Mouse (Mus musculus) neural tube, embryonic 14.5 days (tissue): Measurements from ENCODE around the gene Ly6g6d. TPM values are rescaled to one million over a fixed set of nuclear protein-coding genes. Genes with fewer than 3 reads are reported as not detected.
A peak's percentile ranks its signal among the peaks of the same experiment; 100 is the strongest.

ENCODE experiments used
- ATAC-seq: fragments of 200-750 bp; cut with Nextera tagmentation; 2 replicates; pipeline ENCODE4 v1.8.0; 2017; ENCODE audit warnings: low read depth, mild to moderate bottlenecking, moderate TSS enrichment, moderate library complexity
- H3K27ac ChIP-seq: fragments of 300-500 bp; sonication (generic); 2 replicates; pipeline ENCODE4 v1.5.1; 2014; ENCODE audit warnings: low read depth, mild to moderate bottlenecking, control low read depth, low read length, moderate library complexity, mixed read lengths
- H3K27me3 ChIP-seq: fragments of 300-500 bp; sonication (generic); 2 replicates; pipeline ENCODE4 v1.6.1; 2014; ENCODE audit warnings: low read length; ENCODE audit not compliant: control insufficient read depth, insufficient read depth
- H3K36me3 ChIP-seq: fragments of 300-500 bp; sonication (generic); 2 replicates; pipeline ENCODE4 v1.6.1; 2014; ENCODE audit warnings: low read length, mixed read lengths; ENCODE audit not compliant: control insufficient read depth, insufficient read depth
- H3K4me1 ChIP-seq: fragments of 300-500 bp; sonication (generic); 2 replicates; pipeline ENCODE4 v1.6.1; 2014; ENCODE audit warnings: low read length; ENCODE audit not compliant: control insufficient read depth, insufficient read depth
- H3K4me2 ChIP-seq: fragments of 300-500 bp; sonication (generic); 2 replicates; pipeline ENCODE4 v1.6.1; 2014; ENCODE audit warnings: mild to moderate bottlenecking, low read depth, low read length, control low read depth
- H3K4me3 ChIP-seq: fragments of 300-500 bp; sonication (generic); 2 replicates; pipeline ENCODE4 v1.5.1; 2014; ENCODE audit warnings: low read depth, low read length, control low read depth, mixed read lengths
- H3K9ac ChIP-seq: fragments of 300-500 bp; sonication (generic); replicated peaks from 2 replicates; pipeline ENCODE4 v1.6.1; 2014; ENCODE audit warnings: low read depth, mild to moderate bottlenecking, control low read depth, low read length, mixed read lengths
- H3K9me3 ChIP-seq: fragments of 300-500 bp; sonication (generic); 2 replicates; pipeline ENCODE4 v1.6.1; 2016; ENCODE audit warnings: low read length; ENCODE audit not compliant: control insufficient read depth
- WGBS: fragments of 180-500 bp; shearing (Covaris S2); extraction: QIAGEN DNeasy Blood & Tissue Kit; methylation state at CpG from one replicate; pipeline ENCODE4 v1.1.7; 2014; 5-methylcytosine and 5-hydroxymethylcytosine counted together
- polyA plus RNA-seq: library from polyadenylated mRNA; unstranded; fragments of >200 nt; fragmentation: Nextera tagmentation; extraction: Ambion mirVana; gene quantifications from 2 replicates; pipeline ENCODE4 v1.2.1, GENCODE M21; 2014

The Ly6g6d gene
- polyA plus RNA-seq, 1 experiment from 2014 or later = 0.84 TPM

DNA sequence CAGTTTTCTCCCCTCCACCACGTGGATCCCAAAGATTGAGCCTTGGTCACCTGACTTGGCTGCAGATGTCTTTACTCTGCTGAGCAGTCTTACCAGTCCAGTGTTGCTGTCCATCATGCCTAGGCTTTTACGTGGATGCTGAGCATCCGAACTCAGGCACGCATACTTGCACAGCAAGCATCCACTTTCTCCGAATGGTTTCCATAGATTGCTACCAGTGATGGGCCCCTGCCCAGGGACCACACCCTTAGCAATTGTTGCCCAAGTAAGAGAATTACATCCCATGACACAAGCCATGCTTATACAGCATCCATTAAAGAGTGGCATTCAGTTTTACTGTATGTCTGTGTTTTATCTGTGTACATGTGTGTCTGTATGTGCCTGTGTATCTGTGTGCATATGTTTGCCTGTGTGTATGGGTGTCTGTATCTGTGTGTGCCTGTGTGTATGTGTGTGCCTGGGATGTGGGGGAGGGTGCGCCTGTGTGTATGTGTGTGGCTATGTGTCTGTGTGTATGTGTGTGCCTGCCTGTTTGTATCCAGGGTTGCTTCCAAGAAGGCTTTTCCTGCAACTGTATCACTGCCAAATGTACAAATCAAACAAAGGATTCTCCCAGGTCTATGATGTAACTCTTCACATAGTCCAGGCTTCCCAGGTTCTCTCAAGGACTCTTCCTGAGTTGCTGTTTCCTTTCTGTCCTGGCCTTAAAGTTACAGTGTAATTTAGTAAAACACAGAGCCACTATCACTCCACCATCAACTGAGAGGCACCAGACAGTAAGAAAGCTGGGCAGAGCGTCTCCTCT lies 22.0 kb downstream of the Ly6g6d start:
- Histone ChIP-seq H3K9me3 (no peaks in the 10 kb centered on the region), H3K36me3 (peaks cover 3% of the 10 kb centered on the region; the same call in 1 of the 2 replicates), H3K27me3 (no peaks in the 10 kb centered on the region), H3K9ac (no peak overlapping the region), H3K4me1 (peaks cover 14% of the 10 kb centered on the region), H3K27ac (no peak overlapping the region), H3K4me3 (no peak overlapping the region), H3K4me2 (no peak overlapping the region)
- ATAC-seq = no peak
- WGBS = 93% methylated on average over 7 of the region's 7 CpGs

DNA sequence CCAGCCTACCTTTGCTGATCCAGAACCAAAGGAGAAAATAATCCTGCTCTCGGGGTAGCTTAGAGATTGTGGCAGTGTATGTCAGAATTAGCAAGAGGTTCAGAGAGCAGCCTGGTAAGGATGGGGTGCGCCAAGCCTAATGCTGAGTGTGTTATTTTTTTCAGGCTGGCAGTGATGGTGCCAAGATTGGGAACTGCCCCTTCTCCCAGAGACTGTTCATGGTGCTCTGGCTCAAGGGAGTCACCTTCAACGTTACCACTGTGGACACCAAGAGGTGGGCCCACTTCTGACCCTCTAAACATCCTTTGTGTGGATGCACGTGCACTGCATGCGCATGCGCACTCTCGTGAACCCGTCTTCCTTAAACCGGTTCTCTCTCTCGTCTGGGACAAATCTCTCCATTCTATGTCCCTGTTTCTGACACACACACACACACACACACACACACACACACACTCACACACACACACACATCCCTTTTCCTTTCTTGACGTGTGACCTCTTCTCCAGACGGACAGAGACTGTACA lies 25.5 kb downstream of the Ly6g6d start:
- H3K27me3 ChIP-seq = no peaks in the 10 kb centered on the region
- H3K4me3 ChIP-seq = peak overlapping the region; percentile 31; the same call in 1 of the 2 replicates
- H3K4me1 ChIP-seq = peaks cover 5% of the 10 kb centered on the region; the same call in 1 of the 2 replicates
- peak overlapping the region; percentile 82 for H3K27ac ChIP-seq
- no peaks in the 10 kb centered on the region for H3K36me3 ChIP-seq
- H3K4me2 ChIP-seq = peak overlapping the region; percentile 38
- 0 out of 2 replicates have a peak overlapping the region, but pooled peaks have one; percentile 4 for H3K9ac ChIP-seq
- WGBS = 78% methylated on average over 12 of the region's 12 CpGs
- no peak for ATAC-seq
- no peaks in the 10 kb centered on the region for H3K9me3 ChIP-seq

DNA sequence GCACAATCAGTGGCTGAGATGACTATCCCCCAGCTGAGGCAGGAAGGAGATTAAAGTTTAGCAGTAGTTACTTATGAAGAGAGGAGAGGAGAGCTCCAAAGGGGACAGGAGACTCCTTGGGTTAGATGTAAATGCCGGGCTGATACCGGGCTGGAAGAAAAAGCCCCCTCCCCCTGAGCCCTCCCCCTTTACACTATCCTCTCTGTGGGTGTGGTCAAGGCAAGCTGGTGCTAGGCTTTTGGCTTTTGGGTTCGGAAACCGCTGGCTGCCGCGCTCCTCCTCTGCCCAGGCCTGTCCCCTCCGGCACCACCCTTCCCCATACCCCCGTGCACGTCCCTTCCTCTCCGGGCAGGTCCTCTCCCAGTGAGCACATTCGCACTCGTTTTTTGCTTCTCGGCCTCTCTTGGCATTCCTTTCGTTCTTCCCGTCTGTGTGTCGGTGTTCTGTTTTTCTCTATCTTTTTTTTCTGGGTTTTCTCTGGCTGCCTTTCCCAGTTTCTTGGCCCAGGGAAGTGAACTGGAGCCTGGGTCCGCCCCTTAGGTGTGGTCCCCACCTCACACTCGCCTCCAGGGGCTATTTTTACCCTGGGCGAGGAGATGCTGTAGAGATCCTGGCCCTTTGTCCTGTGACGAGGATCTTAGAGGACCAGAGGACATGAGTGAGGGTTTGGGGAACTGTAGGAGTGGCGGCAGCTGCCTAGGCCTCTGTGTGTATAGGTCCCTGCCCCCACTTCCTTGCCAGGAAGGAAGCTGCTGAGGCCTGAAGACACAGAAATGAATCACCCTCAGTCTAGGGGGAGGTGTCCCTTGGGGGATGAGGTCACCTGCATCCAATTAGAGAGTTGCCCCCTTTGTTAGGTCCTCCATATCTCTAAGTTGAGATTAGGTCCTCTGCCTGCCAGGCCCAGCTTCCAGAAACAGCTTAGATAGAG lies 26.4 kb downstream of the Ly6g6d start:
- peak; percentile 57 for ATAC-seq
- H3K27me3 ChIP-seq = no peaks in the 10 kb centered on the region
- H3K36me3 ChIP-seq = no peaks in the 10 kb centered on the region
- 4% methylated on average over 19 of the region's 21 CpGs for WGBS
- peaks cover 5% of the 10 kb centered on the region; the same call in 1 of the 2 replicates for H3K4me1 ChIP-seq
- peak overlapping the region; percentile 82 for H3K27ac ChIP-seq
- H3K4me3 ChIP-seq = peak overlapping the region; percentile 31
- no peaks in the 10 kb centered on the region for H3K9me3 ChIP-seq
- H3K9ac ChIP-seq = peak overlapping the region; percentile 54
- H3K4me2 ChIP-seq = peak overlapping the region; percentile 38

DNA sequence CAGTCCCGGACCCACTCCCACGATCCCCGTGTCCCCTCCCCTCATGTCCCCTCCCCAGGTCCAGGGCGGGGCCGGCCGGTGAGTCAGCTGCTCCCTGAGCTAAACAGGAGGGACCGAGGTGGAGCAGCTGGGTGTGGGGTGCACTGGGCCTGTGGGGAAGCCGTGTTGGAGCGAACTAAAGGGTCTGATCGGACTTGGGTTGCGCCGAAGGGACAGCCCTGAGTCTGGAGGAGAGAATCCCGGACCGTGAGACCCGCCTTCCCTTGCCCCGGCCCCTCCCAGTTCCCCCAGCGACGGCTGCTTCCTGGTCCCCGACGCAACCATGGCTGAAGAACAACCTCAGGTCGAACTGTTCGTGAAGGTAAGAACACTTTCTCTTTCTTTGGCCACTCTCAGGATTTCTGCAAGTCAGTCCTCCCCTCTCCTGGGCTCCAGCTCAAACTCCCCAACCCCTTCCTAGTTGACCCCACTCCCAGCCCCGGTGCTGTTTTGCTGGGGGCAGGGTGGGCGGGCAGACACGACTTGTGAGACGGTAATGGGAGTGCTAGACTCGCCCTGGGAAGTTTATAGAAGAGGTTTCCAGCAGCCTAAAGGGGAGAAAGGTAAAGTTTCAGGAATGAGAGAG lies 27.6 kb downstream of the Ly6g6d start:
- Histone ChIP-seq H3K4me1 (peaks cover 5% of the 10 kb centered on the region; the same call in 1 of the 2 replicates), H3K4me3 (peak overlapping the region; percentile 35), H3K9me3 (no peaks in the 10 kb centered on the region), H3K36me3 (no peaks in the 10 kb centered on the region), H3K27ac (peak overlapping the region; percentile 49), H3K9ac (peak overlapping the region; percentile 46), H3K4me2 (peak overlapping the region; percentile 38), H3K27me3 (no peaks in the 10 kb centered on the region)
- ATAC-seq = no peak
- 0% methylated on average over 24 of the region's 27 CpGs for WGBS

DNA sequence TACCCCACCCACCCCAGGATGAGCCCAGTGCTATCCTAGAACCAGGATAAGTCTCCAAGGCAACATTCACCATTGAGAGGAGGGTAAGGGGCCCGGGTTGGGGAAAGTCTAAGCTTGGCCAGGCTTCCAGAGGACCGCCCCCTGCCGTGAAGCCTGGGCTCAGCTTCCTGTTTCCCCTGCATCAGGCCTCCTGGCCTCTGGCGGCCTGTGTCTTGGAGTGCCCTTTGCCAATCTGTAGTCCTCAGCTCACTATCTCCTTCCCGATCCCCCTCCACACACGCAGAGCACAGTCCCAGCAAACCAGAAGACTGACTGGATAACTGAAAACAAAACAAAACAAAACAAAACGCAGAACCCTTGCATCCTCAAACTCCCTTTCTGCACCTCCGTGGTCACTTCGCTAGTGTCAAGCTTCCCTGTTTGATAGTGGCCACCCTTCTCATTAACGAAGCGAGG lies 28.3 kb downstream of the Ly6g6d start, which contains the start of gene Clic1:
Clic1 (plus strand) TSS at position 406 of the 456 bp plus-strand sequence.
- WGBS = 4% methylated on average over 11 of the region's 11 CpGs
- H3K27ac ChIP-seq = peak within 1 kb of the TSS; percentile 49
- peaks cover 5% of the 10 kb centered on the region; the same call in 1 of the 2 replicates for H3K4me1 ChIP-seq
- H3K27me3 ChIP-seq = no peaks in the 10 kb centered on the region
- H3K9me3 ChIP-seq = no peaks in the 10 kb centered on the region
- H3K4me2 ChIP-seq = peak within 1 kb of the TSS; percentile 38
- H3K36me3 ChIP-seq = no peaks in the 10 kb centered on the region
- peak within 1 kb of the TSS; percentile 35 for H3K4me3 ChIP-seq
- H3K9ac ChIP-seq = peak within 1 kb of the TSS; percentile 46
- no peak for ATAC-seq

DNA sequence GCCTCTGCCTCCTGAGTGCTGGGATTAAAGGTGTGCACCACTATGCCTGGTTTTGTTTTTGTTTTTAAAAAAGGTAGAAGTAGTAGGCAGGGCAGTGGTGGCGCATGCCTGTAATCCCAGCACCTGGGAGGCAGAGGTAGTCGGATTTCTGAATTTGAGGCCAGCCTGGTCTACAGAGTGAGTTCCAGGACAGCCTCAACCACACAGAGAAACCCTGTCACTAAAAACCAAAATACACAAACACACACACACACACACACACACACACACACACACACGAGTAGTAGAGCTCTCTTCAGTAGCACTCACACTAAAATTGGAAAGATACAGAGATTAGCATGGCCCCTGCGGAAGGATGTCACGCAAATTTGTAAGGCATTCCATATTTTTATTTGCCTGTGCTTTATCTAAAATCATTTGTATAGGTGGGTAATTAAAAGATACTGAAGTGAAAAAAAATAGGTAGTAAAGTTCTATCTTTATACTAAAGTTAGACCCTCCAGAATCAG lies 28.9 kb downstream of the Ly6g6d start:
- no peaks in the 10 kb centered on the region for H3K27me3 ChIP-seq
- no peak for ATAC-seq
- H3K4me3 ChIP-seq = no peak overlapping the region
- H3K9ac ChIP-seq = no peak overlapping the region
- no peaks in the 10 kb centered on the region for H3K36me3 ChIP-seq
- no peak overlapping the region for H3K27ac ChIP-seq
- WGBS = 86% methylated on average over 5 of the region's 5 CpGs
- no peak overlapping the region for H3K4me2 ChIP-seq
- peaks cover 5% of the 10 kb centered on the region; the same call in 1 of the 2 replicates for H3K4me1 ChIP-seq
- no peaks in the 10 kb centered on the region for H3K9me3 ChIP-seq

DNA sequence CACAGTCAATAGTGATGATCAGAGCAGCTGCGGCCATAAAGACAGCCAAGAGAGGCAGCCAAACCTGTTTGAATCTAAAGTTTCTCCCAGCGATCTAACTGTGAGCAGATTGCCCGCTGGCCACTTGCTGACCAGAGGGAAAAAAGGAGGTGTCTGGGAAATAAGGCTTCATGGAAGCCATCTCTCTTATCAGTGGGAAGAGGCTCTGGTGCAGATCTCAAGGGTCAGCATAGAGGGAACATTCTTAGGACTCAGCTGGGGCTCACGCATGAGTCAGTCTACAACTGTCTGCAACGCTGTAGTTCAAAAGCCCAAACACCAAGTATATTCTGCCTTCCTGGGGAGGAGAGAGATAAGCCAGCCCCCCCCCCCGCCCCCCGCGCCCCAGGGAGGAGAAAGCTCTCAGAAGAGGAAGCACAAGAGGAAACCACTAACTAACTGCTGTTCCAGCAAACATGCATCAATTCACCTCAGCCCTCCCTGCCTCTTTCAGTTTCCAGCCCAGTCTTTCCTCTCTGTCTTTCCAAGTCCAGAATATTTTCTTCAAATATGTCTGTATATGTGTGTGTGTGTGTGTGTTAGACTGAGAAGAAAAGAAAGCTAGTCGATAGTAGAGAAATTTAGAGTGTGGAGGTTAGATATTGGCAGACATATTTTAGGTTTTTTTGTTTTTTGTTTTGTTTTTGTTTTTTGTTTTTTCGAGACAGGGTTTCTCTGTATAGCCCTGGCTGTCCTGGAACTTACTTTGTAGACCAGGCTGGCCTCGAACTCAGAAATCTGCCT lies 29.5 kb downstream of the Ly6g6d start:
- Histone ChIP-seq H3K4me2 (no peak overlapping the region), H3K27ac (peak overlapping the region; percentile 12; the same call in 1 of the 2 replicates)

More for the DNA sequence above, 29.5 kb downstream of the Ly6g6d start:
- Histone ChIP-seq H3K27me3 (no peaks in the 10 kb centered on the region), H3K4me1 (peaks cover 5% of the 10 kb centered on the region; the same call in 1 of the 2 replicates), H3K9me3 (no peaks in the 10 kb centered on the region), H3K36me3 (no peaks in the 10 kb centered on the region), H3K9ac (no peak overlapping the region), H3K4me3 (no peak overlapping the region)
- no peak for ATAC-seq
- WGBS = 36% methylated on average over 11 of the region's 11 CpGs
